Comparison of ENCODE assay signal across 19 mouse cellular contexts in the genomic region with DNA sequence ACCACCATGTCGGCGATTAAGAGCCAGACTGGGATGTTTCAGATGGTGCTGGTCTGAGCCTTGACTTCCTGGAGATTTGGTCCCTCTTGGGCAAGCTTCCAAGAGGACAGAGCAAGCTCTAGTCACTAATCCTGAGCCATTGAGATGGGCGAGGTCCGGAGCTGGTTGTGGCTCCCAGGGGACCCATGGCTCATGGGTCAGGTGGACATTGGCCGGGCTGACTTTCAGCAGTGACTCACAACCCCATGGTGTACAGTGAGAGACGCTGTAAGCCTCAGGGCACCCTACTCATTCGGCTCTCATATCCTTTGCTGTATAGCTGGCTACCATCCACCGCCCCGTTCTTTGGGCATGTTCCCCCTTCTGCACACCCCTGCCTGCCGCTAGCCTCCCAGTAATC. TPM values are rescaled to one million over a fixed set of nuclear protein-coding genes. Genes with fewer than 3 reads are reported as not detected.
"Had no signal": no experiment of that assay in that cellular context is flagged by ENCODE, and none has a peak within 500 bp of the region (broad histone marks: within the 10 kb centered on the region; RNA-seq: fewer than 3 reads in every experiment).

No protein-coding gene starts in this region.

- H3K4me3 ChIP-seq: left cerebral cortex, adult 2 months; midbrain, embryonic 10.5 days; neural tube, embryonic 13.5 days; stomach, embryonic 15.5 days had no signal

- DNase-seq: kidney, adult 8-10 months; kidney, postnatal 25 days; liver; lung, adult 18-20 months; lung, postnatal 4 days; midbrain, embryonic 14.5 days; retina, postnatal 1 day; right cerebral cortex, postnatal 4 days; spleen, adult 18-20 months; thymus, postnatal 36 days had no signal

- H3K9ac ChIP-seq: liver, embryonic 14.5 days; neural tube, embryonic 13.5 days; stomach, embryonic 15.5 days had no signal

- H3K36me3 ChIP-seq: midbrain, embryonic 10.5 days; neural tube, embryonic 13.5 days; stomach, embryonic 15.5 days had no signal

- H3K27ac ChIP-seq: left cerebral cortex, adult 2 months; liver, embryonic 14.5 days; midbrain, embryonic 10.5 days; neural tube, embryonic 13.5 days; stomach, embryonic 15.5 days had no signal

- ATAC-seq: lung, postnatal 0 days had no signal

- H3K4me2 ChIP-seq: neural tube, embryonic 13.5 days; stomach, embryonic 15.5 days had no signal

- H3K9me3 ChIP-seq: stomach, embryonic 15.5 days had no signal

RNA-seq across cellular contexts. Expression of gene Foxl1, which starts 6.4 kb away (rescaled TPM):
- total RNA-seq: layer of hippocampus, postnatal 25 days; megakaryocyte, adult 5-6 weeks had no signal
- polyA plus RNA-seq: limb, embryonic 11.5 days; midbrain, embryonic 14.5 days had no signal

RNA-seq across cellular contexts. Expression of gene Foxc2, which starts 18.1 kb away (rescaled TPM):
- total RNA-seq: megakaryocyte, adult 5-6 weeks had no signal

RNA-seq across cellular contexts. Expression of gene Foxf1, which starts 49.9 kb away (rescaled TPM):
- total RNA-seq: megakaryocyte, adult 5-6 weeks had no signal
